Mouse (Mus musculus) brown adipose tissue, adult 24 weeks (tissue): Measurements from ENCODE around the gene Cdkn1b. TPM values are rescaled to one million over a fixed set of nuclear protein-coding genes. Genes with fewer than 3 reads are reported as not detected.
A peak's percentile ranks its signal among the peaks of the same experiment; 100 is the strongest.

ENCODE experiments used
- H3K27ac ChIP-seq: fragments of 200-500 bp; replicated peaks from 2 replicates; pipeline ENCODE4 v1.5.1; 2012; ENCODE audit warnings: low read depth, mild to moderate bottlenecking, low read length
- H3K4me1 ChIP-seq: fragments of 200-500 bp; 2 replicates; pipeline ENCODE4 v1.6.1; 2012; ENCODE audit warnings: low read length, mixed read lengths; ENCODE audit not compliant: control insufficient read depth, insufficient read depth, insufficient read length
- H3K4me3 ChIP-seq: fragments of 200-500 bp; 2 replicates; pipeline ENCODE4 v1.5.1; 2012; ENCODE audit warnings: low read depth, mild to moderate bottlenecking, low read length, moderate library complexity; ENCODE audit not compliant: insufficient read depth
- polyA plus RNA-seq: library from polyadenylated mRNA; stranded (reverse); fragments of >200 nt; gene quantifications from 2 replicates; pipeline ENCODE4 v1.2.4, GENCODE M21; 2012; ENCODE audit not compliant: missing spikeins, insufficient read depth, insufficient read length

Cdkn1b gene
- polyA plus RNA-seq, 1 experiment = 20.7 TPM

GRCm38 (mm10) chr6:134889763-134890162 lies 30.4 kb upstream of the Cdkn1b start:
- no peaks in the 10 kb centered on the region for H3K4me1 ChIP-seq
- H3K4me3 ChIP-seq = no peak overlapping the region
- H3K27ac ChIP-seq = no peak overlapping the region

- Histone ChIP-seq H3K4me3 (no peak overlapping the region), H3K4me1 (no peaks in the 10 kb centered on the region), H3K27ac (no peak overlapping the region)
These were observed 29.8 kb upstream of the Cdkn1b start for GRCm38 (mm10) chr6:134890436-134890835.

GRCm38 (mm10) chr6:134896570-134897436 lies 23.4 kb upstream of the Cdkn1b start:
- no peaks in the 10 kb centered on the region for H3K4me1 ChIP-seq
- H3K4me3 ChIP-seq = peak overlapping the region; percentile 82
- H3K27ac ChIP-seq = no peak overlapping the region

- Histone ChIP-seq H3K4me1 (no peaks in the 10 kb centered on the region), H3K27ac (peak overlapping the region; percentile 99), H3K4me3 (peak overlapping the region; percentile 82)
These were observed 22.6 kb upstream of the Cdkn1b start for GRCm38 (mm10) chr6:134897443-134898094.

GRCm38 (mm10) chr6:134898095-134898965 lies 21.9 kb upstream of the Cdkn1b start, which contains the start of gene Gpr19:
Gene Gpr19, minus strand, starts transcription at chr6:134898578.
- H3K27ac ChIP-seq = peak within 1 kb of the TSS; percentile 99
- peak within 1 kb of the TSS; percentile 82 for H3K4me3 ChIP-seq
- H3K4me1 ChIP-seq = no peaks in the 10 kb centered on the region

- Histone ChIP-seq H3K27ac (no peak overlapping the region), H3K4me3 (no peak overlapping the region), H3K4me1 (no peaks in the 10 kb centered on the region)
These were observed 16.8 kb upstream of the Cdkn1b start for GRCm38 (mm10) chr6:134903368-134903767.

GRCm38 (mm10) chr6:134903891-134904884 lies 16.0 kb upstream of the Cdkn1b start:
- H3K4me3 ChIP-seq = no peak overlapping the region
- no peaks in the 10 kb centered on the region for H3K4me1 ChIP-seq
- no peak overlapping the region for H3K27ac ChIP-seq

GRCm38 (mm10) chr6:134905811-134906210 lies 14.4 kb upstream of the Cdkn1b start:
- no peaks in the 10 kb centered on the region for H3K4me1 ChIP-seq
- no peak overlapping the region for H3K27ac ChIP-seq
- H3K4me3 ChIP-seq = no peak overlapping the region

GRCm38 (mm10) chr6:134914523-134914922 lies 5.7 kb upstream of the Cdkn1b start:
- no peak overlapping the region for H3K4me3 ChIP-seq
- H3K4me1 ChIP-seq = no peaks in the 10 kb centered on the region; the same call in 1 of the 2 replicates
- H3K27ac ChIP-seq = no peak overlapping the region

GRCm38 (mm10) chr6:134916641-134917040 lies 3.6 kb upstream of the Cdkn1b start:
- H3K4me1 ChIP-seq = no peaks in the 10 kb centered on the region; the same call in 1 of the 2 replicates
- peak overlapping the region; percentile 56 for H3K27ac ChIP-seq
- peak overlapping the region; percentile 69 for H3K4me3 ChIP-seq

GRCm38 (mm10) chr6:134917087-134917486 lies 3.1 kb upstream of the Cdkn1b start:
- Histone ChIP-seq H3K27ac (peak overlapping the region; percentile 56; the same call in 1 of the 2 replicates), H3K4me3 (peak overlapping the region; percentile 69), H3K4me1 (no peaks in the 10 kb centered on the region; the same call in none of the 2 replicates)

- Histone ChIP-seq H3K27ac (no peak overlapping the region), H3K4me3 (no peak overlapping the region)
These were observed 1.4 kb upstream of the Cdkn1b start for GRCm38 (mm10) chr6:134918769-134919168.

GRCm38 (mm10) chr6:134919511-134920189 lies 551 bp upstream of the Cdkn1b start:
- Histone ChIP-seq H3K27ac (peak overlapping the region; percentile 81), H3K4me1 (no peaks in the 10 kb centered on the region; the same call in none of the 2 replicates), H3K4me3 (peak overlapping the region; percentile 88)

More at GRCm38 (mm10) chr6:134918769-134919168, 1.4 kb upstream of the Cdkn1b start:
- no peaks in the 10 kb centered on the region; the same call in none of the 2 replicates for H3K4me1 ChIP-seq
